Mouse (Mus musculus) forebrain, embryonic 10.5 days (tissue): ENCODE results near the gene BC053393. TPM values are rescaled to one million over a fixed set of nuclear protein-coding genes. Genes with fewer than 3 reads are reported as not detected.
"Not testable (repeated sequence)": the region's sequence is repeated elsewhere in the genome, so short reads cannot be mapped to it uniquely, and the experiment has no call there.

Source experiments
- DNase-seq: peaks from one replicate; pipeline ENCODE4 v3.0.0-alpha.2; 2017; ENCODE audit warnings: low spot score; ENCODE audit errors: extremely low spot score
- H3K27ac ChIP-seq: fragments of 300-500 bp; sonication (generic); 2 replicates; pipeline ENCODE4 v1.5.1; 2016; ENCODE audit warnings: mild to moderate bottlenecking
- H3K27me3 ChIP-seq: fragments of 300-500 bp; sonication (generic); 2 replicates; pipeline ENCODE4 v1.6.1; 2016; ENCODE audit warnings: mild to moderate bottlenecking; ENCODE audit not compliant: poor library complexity, severe bottlenecking
- H3K36me3 ChIP-seq: fragments of 300-500 bp; sonication (generic); replicated peaks from 2 replicates; pipeline ENCODE4 v1.6.1; 2016; ENCODE audit warnings: mild to moderate bottlenecking, moderate library complexity
- H3K4me1 ChIP-seq: fragments of 300-500 bp; sonication (generic); 2 replicates; pipeline ENCODE4 v1.6.1; 2016
- H3K4me3 ChIP-seq: fragments of 300-500 bp; sonication (generic); 2 replicates; pipeline ENCODE4 v1.5.1; 2016; ENCODE audit warnings: mild to moderate bottlenecking, moderate library complexity
- H3K9me3 ChIP-seq: fragments of 300-500 bp; sonication (generic); 2 replicates; pipeline ENCODE4 v1.6.1; 2016; ENCODE audit warnings: mild to moderate bottlenecking, moderate library complexity
- WGBS: fragments of 180-500 bp; shearing (Covaris S2); methylation state at CpG from one replicate; pipeline ENCODE4 v1.1.7; 2016; 5-methylcytosine and 5-hydroxymethylcytosine counted together
- polyA plus RNA-seq: library from polyadenylated mRNA; unstranded; fragments of >200 nt; fragmentation: Nextera tagmentation; extraction: Ambion mirVana; gene quantifications from 2 replicates; pipeline ENCODE4 v1.2.1, GENCODE M21; 2016

Gene BC053393
- polyA plus RNA-seq, 1 experiment from 2014 or later: not detected

DNA sequence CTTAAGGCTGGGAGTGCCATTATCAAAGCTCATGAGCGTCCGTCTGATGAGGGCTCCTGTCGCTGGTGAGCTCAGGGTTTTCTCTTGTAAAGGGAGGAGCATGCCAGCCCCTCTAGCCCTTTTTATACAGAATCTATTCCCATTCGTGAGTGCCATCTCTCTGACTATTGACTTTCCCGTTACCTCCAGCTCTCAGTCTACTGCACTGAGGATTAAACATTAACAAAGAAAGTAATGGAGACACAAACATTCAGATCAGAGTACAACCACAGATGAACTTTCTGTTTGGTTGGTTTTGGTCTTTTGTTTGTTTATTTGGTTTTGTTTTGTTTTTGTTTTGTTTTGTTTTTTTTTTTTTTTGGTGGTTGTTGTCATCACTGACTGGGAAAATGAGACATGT is 11.4 kb downstream of the BC053393 start:
- Histone ChIP-seq H3K27ac (no peak overlapping the region), H3K27me3 (no peaks in the 10 kb centered on the region), H3K4me3 (no peak overlapping the region), H3K4me1 (no peaks in the 10 kb centered on the region), H3K36me3 (no peaks in the 10 kb centered on the region), H3K9me3 (no peaks in the 10 kb centered on the region)
- no peak for DNase-seq
- WGBS: 85% methylated on average over 5 of the region's 5 CpGs

DNA sequence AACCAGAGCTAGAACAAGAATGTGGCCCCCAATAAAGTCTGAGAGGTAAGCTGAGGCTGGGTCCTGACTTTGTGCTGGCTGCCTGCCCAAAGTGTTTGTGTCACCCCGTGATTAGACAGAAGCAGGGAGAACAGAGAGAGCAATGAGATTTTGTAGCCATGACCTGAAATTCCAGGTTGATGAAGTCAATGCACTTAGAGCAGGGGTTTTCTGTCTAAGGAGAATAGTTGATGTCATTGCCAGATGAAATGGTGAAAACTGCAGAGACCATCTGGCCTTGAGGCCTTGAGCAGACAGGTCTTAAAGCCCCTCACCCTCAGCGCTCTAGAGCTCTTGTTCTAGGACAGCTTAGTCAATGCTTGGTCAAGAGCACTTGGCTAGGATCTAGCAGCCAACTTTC is 21.1 kb downstream of the BC053393 start:
- no peaks in the 10 kb centered on the region for H3K4me1 ChIP-seq
- DNase-seq: no peak
- H3K9me3 ChIP-seq: no peaks in the 10 kb centered on the region
- H3K4me3 ChIP-seq: no peak overlapping the region
- H3K36me3 ChIP-seq: no peaks in the 10 kb centered on the region
- H3K27ac ChIP-seq: no peak overlapping the region
- WGBS: 91% methylated on average over 2 of the region's 2 CpGs
- no peaks in the 10 kb centered on the region for H3K27me3 ChIP-seq

DNA sequence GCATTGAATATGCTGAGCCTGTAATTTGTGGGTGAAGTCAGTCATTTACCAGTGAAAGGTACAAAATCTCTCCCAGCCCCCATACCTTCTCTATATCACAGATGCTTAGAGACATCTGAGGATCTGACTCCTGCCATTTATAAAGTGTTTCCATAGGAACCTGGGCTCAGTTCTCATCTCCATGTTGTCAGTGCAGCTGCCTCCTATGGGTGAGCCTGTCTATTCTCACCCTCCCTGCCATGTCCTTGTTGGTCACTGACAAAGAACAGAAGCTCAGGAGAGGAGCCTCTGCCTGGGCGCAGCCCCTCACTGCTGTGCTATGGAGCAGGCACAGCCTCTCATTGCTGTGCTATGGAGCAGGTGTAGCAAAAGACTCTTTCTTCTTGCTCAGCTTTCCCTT is 48.6 kb downstream of the BC053393 start:
- H3K27ac ChIP-seq: no peak overlapping the region
- no peak for DNase-seq
- no peak overlapping the region for H3K4me3 ChIP-seq
- 85% methylated on average over 1 of the region's 1 CpGs for WGBS
- no peaks in the 10 kb centered on the region for H3K9me3 ChIP-seq
- no peaks in the 10 kb centered on the region for H3K4me1 ChIP-seq
- no peaks in the 10 kb centered on the region for H3K27me3 ChIP-seq
- no peaks in the 10 kb centered on the region for H3K36me3 ChIP-seq

DNA sequence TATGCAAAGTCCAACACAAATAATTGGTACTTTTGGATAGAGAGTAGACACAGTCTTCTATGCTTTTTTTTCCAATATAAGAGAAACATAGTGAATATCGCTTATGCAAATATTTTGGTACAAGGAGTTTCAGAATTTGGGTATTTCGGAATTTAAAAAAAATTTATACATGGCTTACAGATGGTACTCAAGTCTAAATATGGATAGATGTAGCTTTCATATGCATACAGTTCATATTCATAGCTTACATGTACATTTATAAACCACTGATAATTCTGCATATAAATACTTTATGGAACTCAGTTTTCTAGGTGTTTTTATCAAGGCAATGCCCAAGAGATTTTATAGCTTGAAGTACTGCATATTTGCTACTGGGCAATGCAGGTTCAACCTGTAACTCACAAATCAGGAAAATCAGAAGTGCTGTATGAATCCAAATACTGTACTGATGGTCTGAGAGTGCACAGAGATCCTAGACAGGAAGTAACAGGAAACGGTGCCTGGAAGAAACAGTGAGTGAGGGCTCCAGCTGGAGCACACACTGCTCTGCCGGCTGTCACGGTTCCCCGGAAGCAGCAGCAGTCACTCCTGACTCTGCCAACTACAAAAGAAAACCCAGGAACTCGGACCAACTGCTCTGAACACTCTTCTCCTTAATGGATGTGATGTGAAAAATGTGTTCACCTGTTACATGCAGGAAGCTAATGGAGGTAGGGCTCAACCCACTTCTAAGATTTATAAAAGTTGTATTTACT is 49.3 kb downstream of the BC053393 start:
- no peaks in the 10 kb centered on the region for H3K4me1 ChIP-seq
- H3K27me3 ChIP-seq: no peaks in the 10 kb centered on the region
- no peak overlapping the region for H3K27ac ChIP-seq
- H3K9me3 ChIP-seq: no peaks in the 10 kb centered on the region
- 85% methylated on average over 7 of the region's 7 CpGs for WGBS
- no peak for DNase-seq
- no peaks in the 10 kb centered on the region for H3K36me3 ChIP-seq
- no peak overlapping the region for H3K4me3 ChIP-seq

DNA sequence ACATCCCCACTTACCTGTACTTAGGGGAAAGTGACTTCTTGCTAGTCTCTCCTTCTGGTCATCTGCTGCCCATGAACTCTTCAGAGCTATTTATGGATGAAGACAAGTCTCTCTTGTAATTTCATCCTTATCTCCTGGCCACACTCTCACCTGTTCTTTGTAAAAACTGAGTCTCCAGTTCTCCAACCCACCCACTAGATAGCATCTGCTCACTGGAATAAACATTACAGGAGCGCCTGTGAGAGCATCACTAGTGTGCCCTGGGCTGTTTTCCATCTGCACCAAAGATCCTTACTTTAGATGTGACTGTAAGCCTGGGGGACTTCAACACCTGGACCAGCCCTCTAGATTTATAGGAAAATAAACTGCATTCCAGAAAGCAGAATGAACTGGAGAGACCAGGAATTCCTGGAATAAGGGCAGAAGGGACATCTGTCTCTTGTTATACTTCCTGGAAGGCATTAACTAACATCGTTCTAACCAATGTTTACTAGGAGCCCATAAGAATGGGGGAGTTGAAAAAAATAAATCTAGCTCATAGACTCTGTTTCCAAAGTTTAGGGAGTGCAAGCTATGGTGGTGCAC is 58.0 kb downstream of the BC053393 start, which contains the start of gene Dppa1:
Gene Dppa1, minus strand, starts transcription at position 51 of the 585 bp plus-strand sequence.
- no peaks in the 10 kb centered on the region for H3K9me3 ChIP-seq
- no peak within 1 kb of the TSS for H3K4me3 ChIP-seq
- no peaks in the 10 kb centered on the region for H3K27me3 ChIP-seq
- 77% methylated on average over 2 of the region's 2 CpGs for WGBS
- no peaks in the 10 kb centered on the region for H3K4me1 ChIP-seq
- no peak within 1 kb of the TSS for H3K27ac ChIP-seq
- no peaks in the 10 kb centered on the region for H3K36me3 ChIP-seq
- DNase-seq: no peak

DNA sequence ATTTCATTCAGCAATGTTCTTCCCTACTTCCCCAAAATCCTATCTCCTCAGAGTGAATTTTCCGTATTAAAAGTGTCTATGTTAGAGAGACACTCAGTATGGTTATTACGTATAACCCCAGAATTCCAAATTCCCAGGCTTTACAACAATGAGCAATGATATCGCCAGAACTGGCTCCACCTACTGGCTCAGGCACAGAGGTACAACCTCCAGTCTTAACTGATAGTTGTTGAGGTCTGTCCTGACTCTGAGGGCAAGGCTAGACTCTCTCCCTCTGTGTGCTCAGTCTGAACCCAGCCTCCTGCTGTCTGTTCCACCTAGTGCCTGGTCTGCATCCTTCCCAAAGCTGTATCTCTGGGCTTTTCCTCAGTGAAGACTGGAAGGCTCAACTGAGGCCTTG is 60.3 kb downstream of the BC053393 start:
- Histone ChIP-seq H3K27ac (no peak overlapping the region), H3K36me3 (no peaks in the 10 kb centered on the region), H3K4me3 (no peak overlapping the region), H3K4me1 (no peaks in the 10 kb centered on the region), H3K9me3 (no peaks in the 10 kb centered on the region), H3K27me3 (no peaks in the 10 kb centered on the region)
- 38% methylated on average over 3 of the region's 3 CpGs for whole genome bisulfite sequencing
- DNase-seq: peak; percentile 15

DNA sequence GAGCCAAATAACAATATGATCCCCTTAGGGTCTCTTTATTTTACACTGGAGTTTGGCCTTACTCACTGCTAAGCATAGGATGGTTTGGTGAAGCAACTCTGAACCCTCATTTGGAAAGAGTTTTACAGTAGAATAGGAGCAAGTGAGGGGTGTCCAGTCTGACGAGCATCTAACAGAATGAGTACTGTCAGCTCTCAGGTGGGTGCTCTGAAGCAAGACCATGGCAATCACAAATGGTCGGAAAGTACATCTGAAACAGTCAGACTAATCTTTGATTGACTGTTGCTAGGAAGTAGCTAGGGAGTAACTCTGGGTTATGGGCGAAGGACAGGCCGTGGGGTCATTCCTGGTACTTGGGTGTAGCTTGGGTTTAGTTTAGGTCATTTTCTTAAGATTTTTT is 64.2 kb downstream of the BC053393 start:
- H3K27ac ChIP-seq, DNase-seq, H3K27me3 ChIP-seq, H3K9me3 ChIP-seq, H3K4me3 ChIP-seq, H3K4me1 ChIP-seq, H3K36me3 ChIP-seq: not testable (repeated sequence)
- WGBS: 89% methylated on average over 4 of the region's 4 CpGs

DNA sequence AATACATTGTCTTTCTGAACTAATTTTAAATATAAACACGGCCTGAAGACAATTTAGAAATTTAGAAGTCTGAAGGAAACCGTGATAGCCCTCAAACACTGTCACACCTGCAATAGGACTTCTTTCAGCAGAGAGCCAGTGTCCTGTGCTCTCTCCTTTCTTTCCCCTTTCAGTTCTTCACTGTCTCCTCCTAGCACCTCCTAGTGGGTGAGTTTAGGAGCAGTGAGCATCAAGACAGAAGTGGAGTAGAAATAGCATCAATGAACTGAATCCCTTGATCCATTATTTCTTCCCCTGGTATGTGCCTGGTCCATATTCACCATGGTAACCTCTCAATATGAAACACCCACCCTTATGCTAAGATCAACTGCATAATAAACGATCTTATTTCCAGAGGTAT is 65.2 kb downstream of the BC053393 start:
- Histone ChIP-seq H3K4me1 (no peaks in the 10 kb centered on the region), H3K27me3 (no peaks in the 10 kb centered on the region), H3K9me3 (no peaks in the 10 kb centered on the region), H3K27ac (no peak overlapping the region), H3K4me3 (no peak overlapping the region), H3K36me3 (no peaks in the 10 kb centered on the region)
- WGBS: 86% methylated on average over 3 of the region's 3 CpGs
- DNase-seq: no peak

Other genes starting within 250 kb of the BC053393 start
- not detected in 2 replicates for gene Itk, start 182.0 kb upstream of the BC053393 start, polyA plus RNA-seq
- gene Fam71b, start 175.0 kb upstream of the BC053393 start, polyA plus RNA-seq: not detected in 2 replicates
- gene Med7, start 134.6 kb upstream of the BC053393 start, polyA plus RNA-seq: 96.8 and 101 TPM in 2 replicates
- gene Havcr2, start 116.6 kb upstream of the BC053393 start, polyA plus RNA-seq: 0.10 TPM in 1 of 2 replicates, not detected in the other
- gene Gm12169, start 47.3 kb upstream of the BC053393 start, polyA plus RNA-seq: not detected in 2 replicates
- gene Dppa1, start 57.7 kb downstream of the BC053393 start, polyA plus RNA-seq: not detected in 2 replicates
- gene Timd2, start 135.5 kb downstream of the BC053393 start, polyA plus RNA-seq: 0.11 and 0.12 TPM in 2 replicates
- 0.07 TPM in 1 of 2 replicates, not detected in the other for gene Havcr1, start 163.5 kb downstream of the BC053393 start, polyA plus RNA-seq
- 0.14 and 0.22 TPM in 2 replicates for gene Timd4, start 239.3 kb downstream of the BC053393 start, polyA plus RNA-seq